Mouse (Mus musculus) heart, embryonic 13.5 days (tissue): Measurements from ENCODE around the gene Rnf126. TPM values are rescaled to one million over a fixed set of nuclear protein-coding genes. Genes with fewer than 3 reads are reported as not detected.
A peak's percentile ranks its signal among the peaks of the same experiment; 100 is the strongest.

Source experiments
- ATAC-seq: fragments of 200-750 bp; cut with Nextera tagmentation; 2 replicates; pipeline ENCODE4 v1.8.0; 2017; ENCODE audit warnings: moderate TSS enrichment; ENCODE audit not compliant: insufficient number of reproducible peaks, low FRiP score, low TSS enrichment; ENCODE audit errors: extremely low read depth
- H3K27ac ChIP-seq: fragments of 300-500 bp; sonication (generic); replicated peaks from 2 replicates; pipeline ENCODE4 v1.5.1; 2015; ENCODE audit warnings: moderate library complexity, mild to moderate bottlenecking, inconsistent platforms
- H3K27me3 ChIP-seq: fragments of 300-500 bp; sonication (generic); replicated peaks from 2 replicates; pipeline ENCODE4 v1.6.1; 2015; ENCODE audit warnings: mild to moderate bottlenecking, inconsistent platforms
- H3K36me3 ChIP-seq: fragments of 300-500 bp; sonication (generic); 2 replicates; pipeline ENCODE4 v1.6.1; 2015; ENCODE audit warnings: mild to moderate bottlenecking, inconsistent platforms
- H3K4me1 ChIP-seq: fragments of 300-500 bp; sonication (generic); 2 replicates; pipeline ENCODE4 v1.6.1; 2015; ENCODE audit warnings: inconsistent platforms
- H3K4me2 ChIP-seq: fragments of 300-500 bp; sonication (generic); 2 replicates; pipeline ENCODE4 v1.6.1; 2015; ENCODE audit warnings: inconsistent platforms, mild to moderate bottlenecking, moderate library complexity
- H3K4me3 ChIP-seq: fragments of 300-500 bp; sonication (generic); 2 replicates; pipeline ENCODE4 v1.5.1; 2015; ENCODE audit warnings: moderate library complexity, mild to moderate bottlenecking, inconsistent platforms
- H3K9ac ChIP-seq: fragments of 300-500 bp; sonication (generic); 2 replicates; pipeline ENCODE4 v1.6.1; 2015; ENCODE audit warnings: inconsistent platforms, mild to moderate bottlenecking, moderate library complexity
- H3K9me3 ChIP-seq: fragments of 300-500 bp; sonication (generic); 2 replicates; pipeline ENCODE4 v1.6.1; 2016; ENCODE audit warnings: inconsistent platforms
- WGBS: fragments of 180-500 bp; shearing (Covaris S2); methylation state at CpG from one replicate; pipeline ENCODE4 v1.1.7; 2015; ENCODE audit warnings: mixed read lengths; 5-methylcytosine and 5-hydroxymethylcytosine counted together
- polyA plus RNA-seq: library from polyadenylated mRNA; unstranded; fragments of >200 nt; fragmentation: Nextera tagmentation; extraction: Ambion mirVana; gene quantifications from 2 replicates; pipeline ENCODE4 v1.2.1, GENCODE M21; 2015

The Rnf126 gene
- polyA plus RNA-seq, result 61.4 and 66.3 TPM in 2 replicates

- under 1% methylated on average over 96 of the region's 101 CpGs for WGBS
These were observed at the start of gene Rnf126 for GRCm38 (mm10) chr10:79766508-79767325. Rnf126 (minus strand) TSS chr10:79766952.

GRCm38 (mm10) chr10:79815671-79816494 lies 49.1 kb upstream of the Rnf126 start:
- whole genome bisulfite sequencing, result 84% methylated on average over 12 of the region's 12 CpGs
- no peak for ATAC-seq
- peaks cover 53% of the 10 kb centered on the region for H3K36me3 ChIP-seq

More at GRCm38 (mm10) chr10:79766508-79767325, at the start of gene Rnf126:
- ATAC-seq, result peak; percentile 89
- peaks cover 42% of the 10 kb centered on the region for H3K4me1 ChIP-seq
- peak within 1 kb of the TSS; percentile 97 for H3K4me2 ChIP-seq
- no peaks in the 10 kb centered on the region for H3K9me3 ChIP-seq
- peaks cover 9% of the 10 kb centered on the region for H3K27me3 ChIP-seq
- peak within 1 kb of the TSS; percentile 98 for H3K9ac ChIP-seq
- peak within 1 kb of the TSS; percentile 93 for H3K4me3 ChIP-seq
- H3K27ac ChIP-seq, result peak within 1 kb of the TSS; percentile 91
- H3K36me3 ChIP-seq, result peaks cover 13% of the 10 kb centered on the region

GRCm38 (mm10) chr10:79814271-79814842 lies 47.6 kb upstream of the Rnf126 start:
- H3K9me3 ChIP-seq, result no peaks in the 10 kb centered on the region
- ATAC-seq, result no peak
- no peaks in the 10 kb centered on the region for H3K27me3 ChIP-seq
- H3K27ac ChIP-seq, result no peak overlapping the region
- WGBS, result 74% methylated on average over 5 of the region's 5 CpGs
- peaks cover 58% of the 10 kb centered on the region for H3K36me3 ChIP-seq
- no peak overlapping the region for H3K9ac ChIP-seq
- H3K4me2 ChIP-seq, result no peak overlapping the region
- no peak overlapping the region for H3K4me3 ChIP-seq
- H3K4me1 ChIP-seq, result 0 out of 2 replicates have a peak, but pooled peaks cover 2% of the 10 kb centered on the region

More at GRCm38 (mm10) chr10:79815671-79816494, 49.1 kb upstream of the Rnf126 start:
- Histone ChIP-seq H3K9ac (no peak overlapping the region), H3K4me2 (no peak overlapping the region), H3K9me3 (no peaks in the 10 kb centered on the region), H3K4me1 (0 out of 2 replicates have a peak, but pooled peaks cover 2% of the 10 kb centered on the region), H3K27ac (no peak overlapping the region), H3K4me3 (no peak overlapping the region), H3K27me3 (no peaks in the 10 kb centered on the region)

GRCm38 (mm10) chr10:79811736-79812637 lies 45.2 kb upstream of the Rnf126 start:
- H3K36me3 ChIP-seq, result peaks cover 60% of the 10 kb centered on the region
- WGBS, result 25% methylated on average over 15 of the region's 15 CpGs
- H3K27me3 ChIP-seq, result no peaks in the 10 kb centered on the region
- H3K4me2 ChIP-seq, result no peak overlapping the region
- no peaks in the 10 kb centered on the region for H3K9me3 ChIP-seq
- peaks cover 11% of the 10 kb centered on the region for H3K4me1 ChIP-seq
- no peak overlapping the region for H3K27ac ChIP-seq
- peak overlapping the region; percentile 28; the same call in 1 of the 2 replicates for H3K9ac ChIP-seq
- H3K4me3 ChIP-seq, result no peak overlapping the region
- ATAC-seq, result no peak

GRCm38 (mm10) chr10:79808728-79809127 lies 42.0 kb upstream of the Rnf126 start:
- no peak for ATAC-seq
- no peaks in the 10 kb centered on the region for H3K27me3 ChIP-seq
- H3K9ac ChIP-seq, result peak overlapping the region; percentile 63; the same call in 1 of the 2 replicates
- H3K4me1 ChIP-seq, result peaks cover 35% of the 10 kb centered on the region
- no peaks in the 10 kb centered on the region for H3K9me3 ChIP-seq
- 75% methylated on average over 11 of the region's 11 CpGs for WGBS
- H3K4me2 ChIP-seq, result peak overlapping the region; percentile 56
- H3K4me3 ChIP-seq, result peak overlapping the region; percentile 23
- peak overlapping the region; percentile 84 for H3K27ac ChIP-seq
- H3K36me3 ChIP-seq, result peaks cover 39% of the 10 kb centered on the region

- Histone ChIP-seq H3K4me2 (peak overlapping the region; percentile 56), H3K27ac (peak overlapping the region; percentile 84), H3K9me3 (no peaks in the 10 kb centered on the region), H3K36me3 (peaks cover 39% of the 10 kb centered on the region), H3K4me1 (peaks cover 44% of the 10 kb centered on the region), H3K9ac (peak overlapping the region; percentile 63), H3K27me3 (no peaks in the 10 kb centered on the region), H3K4me3 (peak overlapping the region; percentile 32)
- peak; percentile 7; the same call in 1 of the 2 replicates for ATAC-seq
- 60% methylated on average over 11 of the region's 11 CpGs for WGBS
These were observed 41.1 kb upstream of the Rnf126 start for GRCm38 (mm10) chr10:79807826-79808225.

GRCm38 (mm10) chr10:79806972-79807371 lies 40.2 kb upstream of the Rnf126 start:
- 71% methylated on average over 10 of the region's 10 CpGs for WGBS
- no peak for ATAC-seq
- Histone ChIP-seq H3K27me3 (no peaks in the 10 kb centered on the region), H3K4me1 (peaks cover 51% of the 10 kb centered on the region), H3K4me2 (peak overlapping the region; percentile 56), H3K9me3 (no peaks in the 10 kb centered on the region), H3K36me3 (peaks cover 34% of the 10 kb centered on the region), H3K27ac (peak overlapping the region; percentile 84), H3K4me3 (peak overlapping the region; percentile 32), H3K9ac (peak overlapping the region; percentile 63; the same call in 1 of the 2 replicates)

GRCm38 (mm10) chr10:79806331-79806730 lies 39.6 kb upstream of the Rnf126 start:
- peak overlapping the region; percentile 32 for H3K4me3 ChIP-seq
- H3K4me2 ChIP-seq, result peak overlapping the region; percentile 56
- H3K36me3 ChIP-seq, result peaks cover 31% of the 10 kb centered on the region
- WGBS, result 76% methylated on average over 9 of the region's 9 CpGs
- peak overlapping the region; percentile 63 for H3K9ac ChIP-seq
- no peaks in the 10 kb centered on the region for H3K9me3 ChIP-seq
- no peaks in the 10 kb centered on the region for H3K27me3 ChIP-seq
- peak overlapping the region; percentile 84 for H3K27ac ChIP-seq
- no peak for ATAC-seq
- H3K4me1 ChIP-seq, result peaks cover 57% of the 10 kb centered on the region

GRCm38 (mm10) chr10:79805636-79806035 lies 38.9 kb upstream of the Rnf126 start:
- peaks cover 57% of the 10 kb centered on the region for H3K4me1 ChIP-seq
- WGBS, result 26% methylated on average over 11 of the region's 11 CpGs
- no peaks in the 10 kb centered on the region for H3K27me3 ChIP-seq
- H3K36me3 ChIP-seq, result peaks cover 24% of the 10 kb centered on the region
- H3K27ac ChIP-seq, result peak overlapping the region; percentile 84
- H3K4me2 ChIP-seq, result peak overlapping the region; percentile 56
- no peaks in the 10 kb centered on the region for H3K9me3 ChIP-seq
- peak overlapping the region; percentile 32 for H3K4me3 ChIP-seq
- peak overlapping the region; percentile 63; the same call in 1 of the 2 replicates for H3K9ac ChIP-seq
- ATAC-seq, result 0 out of 2 replicates have a peak, but pooled peaks have one; percentile 12

- 17% methylated on average over 29 of the region's 29 CpGs for WGBS
- ATAC-seq, result no peak
- no peaks in the 10 kb centered on the region for H3K27me3 ChIP-seq
- peaks cover 7% of the 10 kb centered on the region; the same call in 1 of the 2 replicates for H3K36me3 ChIP-seq
- H3K4me2 ChIP-seq, result peak overlapping the region; percentile 25
- no peak overlapping the region; the same call in 1 of the 2 replicates for H3K9ac ChIP-seq
- no peak overlapping the region for H3K4me3 ChIP-seq
- peak overlapping the region; percentile 67 for H3K27ac ChIP-seq
- H3K9me3 ChIP-seq, result no peaks in the 10 kb centered on the region
- peaks cover 57% of the 10 kb centered on the region for H3K4me1 ChIP-seq
These were observed 37.1 kb upstream of the Rnf126 start for GRCm38 (mm10) chr10:79803716-79804323.
